Mouse (Mus musculus) frontal cortex, postnatal 14 days (tissue): ENCODE data around the gene Wdr70.
"Not testable (repeated sequence)": the region's sequence is repeated elsewhere in the genome, so short reads cannot be mapped to it uniquely, and the experiment has no call there.

Source experiments
- DNase-seq, 2 experiments: peaks; one replicate each; pipeline ENCODE4 v3.0.0; 2022; ENCODE audit warnings: low spot score in 2 of 2

Wdr70 gene

DNA sequence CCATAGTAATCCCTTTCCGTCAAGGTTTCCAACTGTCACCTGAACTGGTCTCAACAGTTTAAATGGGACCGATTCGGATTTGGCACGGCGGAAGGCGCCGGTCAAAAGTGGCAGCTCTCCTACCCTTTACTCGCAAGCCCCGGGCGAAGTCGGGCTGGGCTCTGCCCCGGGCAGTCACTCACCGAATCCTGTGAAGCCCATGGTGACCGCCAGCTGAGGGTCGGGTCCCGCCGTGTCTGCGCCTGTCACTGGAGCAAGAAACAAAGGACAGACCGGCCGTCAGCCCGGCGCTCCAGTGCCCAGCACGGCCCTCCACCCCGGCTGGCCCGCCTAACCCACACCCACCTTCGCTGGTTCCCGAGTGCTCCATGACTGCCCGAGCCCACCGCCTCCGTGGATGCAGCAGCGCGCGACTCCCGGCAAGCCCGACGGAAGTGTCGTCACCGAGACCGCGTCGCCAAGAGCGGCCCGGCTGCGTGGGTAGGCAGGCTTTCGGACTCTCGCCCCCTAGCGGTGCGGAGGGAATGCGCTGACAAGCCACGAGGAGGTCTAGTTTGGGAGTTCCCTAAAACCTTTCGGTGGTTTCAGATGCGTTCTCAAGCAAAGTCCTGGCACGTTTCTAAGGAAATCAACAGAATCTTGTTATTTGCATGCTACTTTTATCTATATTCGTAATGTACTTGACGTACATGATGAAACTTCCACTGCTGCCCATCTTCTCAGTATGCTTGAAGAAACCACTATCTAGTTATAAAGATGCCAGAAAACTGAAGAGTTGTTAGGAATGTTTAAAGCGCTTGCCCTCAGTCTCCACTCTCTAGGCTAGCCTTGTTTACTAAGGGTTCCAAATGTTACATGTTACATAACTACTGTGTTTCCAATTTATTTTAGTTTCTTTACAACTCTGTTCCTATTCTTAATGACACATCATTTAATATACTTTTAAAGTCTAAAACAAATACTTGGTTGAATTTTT is at the start of gene Wdr70:
Gene Wdr70 (minus strand): TSS at position 436 of the 976 bp plus-strand sequence.
- peak; percentile 90 to 96 for DNase-seq

DNA sequence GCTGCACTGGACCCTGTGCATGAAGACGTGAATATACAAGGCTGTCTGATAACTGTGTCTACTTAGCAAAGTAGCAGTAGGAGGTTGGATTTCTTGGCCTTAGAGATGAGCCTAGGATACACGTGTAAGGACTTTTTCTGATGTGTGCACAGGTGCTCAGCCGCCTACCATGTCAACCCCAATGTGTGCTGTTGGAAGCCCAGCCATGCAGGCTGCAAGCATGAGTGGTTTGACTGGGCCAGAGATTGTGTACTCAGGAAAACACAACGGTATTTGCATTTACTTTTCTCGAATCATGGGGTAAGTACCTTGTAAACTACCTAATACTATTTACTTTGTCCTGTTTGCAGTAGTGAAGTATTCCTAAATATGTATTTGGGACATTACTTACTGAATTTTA is 36.6 kb upstream of the Wdr70 start:
- no peak for DNase-seq

DNA sequence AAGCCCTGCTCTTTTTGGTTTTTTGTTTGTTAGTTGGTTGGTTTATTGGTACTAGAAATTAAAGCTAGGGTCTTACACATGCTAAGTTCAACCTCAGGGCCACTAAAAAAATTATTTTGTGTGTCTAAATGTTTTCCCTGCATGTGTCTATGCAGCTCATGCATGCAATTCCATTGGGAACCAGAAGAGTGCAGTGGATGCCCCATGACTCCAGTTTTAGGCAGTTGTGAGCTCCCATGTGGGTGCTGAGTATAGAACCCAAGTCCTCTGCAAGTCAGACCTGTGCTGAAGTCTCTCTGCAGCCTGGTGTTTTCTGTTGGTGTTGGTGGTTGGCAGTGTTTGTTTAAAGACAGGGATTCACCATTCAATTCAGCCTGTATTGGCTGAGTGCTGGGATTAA is 32.8 kb upstream of the Wdr70 start:
- no peak for DNase-seq

DNA sequence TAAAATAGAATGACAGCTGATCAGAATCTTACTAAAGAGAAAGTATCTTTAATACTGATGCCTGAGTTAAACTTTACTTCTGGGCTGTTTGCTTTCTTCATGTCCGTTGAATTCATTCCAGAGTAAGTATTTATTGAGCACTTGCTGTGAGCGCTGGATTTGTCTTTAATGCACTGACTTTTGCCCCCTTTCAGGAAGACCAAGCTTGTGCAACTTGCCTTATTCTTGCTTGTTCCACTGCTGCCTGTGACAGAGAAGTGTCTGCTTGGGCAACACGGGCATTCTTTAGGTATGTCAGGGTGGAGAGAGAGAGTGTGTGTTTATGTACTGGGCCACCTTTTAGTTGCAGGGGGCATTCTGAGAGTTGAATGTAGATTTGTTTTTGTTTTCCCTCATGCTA is 32.3 kb upstream of the Wdr70 start:
- DNase-seq: no peak

DNA sequence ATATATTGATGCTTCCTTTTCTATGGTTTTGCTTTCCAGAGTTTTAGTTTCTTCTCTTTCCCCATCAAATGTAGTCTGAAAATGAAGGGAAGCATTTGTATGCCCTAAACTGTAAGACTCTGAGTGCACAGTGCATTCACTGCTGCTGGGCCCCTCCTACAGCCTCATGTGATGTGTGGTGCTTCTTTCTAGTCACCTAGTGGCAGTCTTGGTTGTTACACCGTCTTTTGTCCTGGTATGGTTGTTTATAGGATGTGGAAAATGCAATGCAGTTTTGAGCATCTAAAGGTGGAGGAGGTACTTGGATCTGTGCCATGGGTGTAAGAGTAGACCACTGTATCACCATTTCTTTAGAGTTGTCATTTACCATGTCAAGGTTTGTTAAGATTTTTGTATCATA is 30.3 kb upstream of the Wdr70 start:
- DNase-seq: no peak

DNA sequence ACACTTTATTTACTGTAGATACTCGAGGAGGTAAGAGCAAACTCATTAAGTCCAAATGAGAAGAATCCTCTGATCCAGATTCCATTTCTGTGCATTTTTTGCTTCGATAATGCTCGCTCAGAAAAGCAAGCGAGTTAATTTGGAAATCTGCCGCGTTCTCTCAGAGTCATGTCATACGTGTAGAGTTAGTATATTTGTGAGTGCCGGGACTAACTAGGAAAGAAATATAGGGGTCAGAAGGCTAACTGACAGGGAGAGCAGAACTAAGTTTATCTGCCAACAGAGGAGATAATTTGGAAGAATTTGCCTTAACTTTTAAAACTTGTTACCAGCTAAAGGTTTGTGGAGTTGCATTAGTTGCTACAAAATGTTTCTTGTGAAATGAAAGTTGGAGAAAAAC is 10.8 kb upstream of the Wdr70 start:
- DNase-seq: no peak

DNA sequence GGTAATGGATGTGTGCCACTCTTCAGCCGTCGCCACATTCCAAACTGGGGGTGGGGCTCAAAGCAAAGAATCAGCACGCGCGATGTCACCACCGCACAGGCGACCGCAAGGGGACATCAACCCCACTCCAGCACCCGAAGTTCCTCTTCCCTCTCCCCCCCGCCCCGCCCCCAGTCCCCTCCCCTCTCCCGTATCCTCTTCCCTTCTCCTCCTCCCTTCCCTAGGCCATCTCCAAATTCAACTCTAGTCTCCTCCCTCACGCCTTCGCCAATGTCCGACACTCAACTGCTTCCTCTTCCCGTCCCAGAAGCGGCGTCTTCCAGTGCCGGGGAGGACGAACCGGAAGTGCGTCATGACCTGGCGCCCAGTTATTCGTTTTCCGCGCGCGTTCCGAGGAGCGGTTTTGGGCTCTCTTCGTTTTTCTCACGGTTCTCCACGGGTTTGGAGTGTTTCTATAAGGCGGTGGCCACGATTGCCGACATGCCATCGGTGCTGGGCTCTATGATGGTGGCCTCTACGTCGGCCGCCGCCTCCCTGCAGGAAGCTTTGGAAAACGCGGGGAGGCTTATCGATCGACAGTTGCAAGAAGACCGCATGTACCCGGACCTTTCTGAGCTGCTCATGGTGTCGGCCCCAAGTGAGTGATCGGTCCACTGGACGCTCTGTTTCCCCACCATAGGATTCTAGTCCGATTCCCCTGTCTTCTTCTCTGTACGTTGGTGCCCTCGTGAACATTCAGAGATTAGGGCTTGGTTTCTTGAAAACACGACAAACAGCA is 10.1 kb upstream of the Wdr70 start, which contains the start of gene Nup155:
Gene Nup155 (plus strand): TSS at position 308 of the 778 bp plus-strand sequence.
- DNase-seq: peak; percentile 85 to 88

DNA sequence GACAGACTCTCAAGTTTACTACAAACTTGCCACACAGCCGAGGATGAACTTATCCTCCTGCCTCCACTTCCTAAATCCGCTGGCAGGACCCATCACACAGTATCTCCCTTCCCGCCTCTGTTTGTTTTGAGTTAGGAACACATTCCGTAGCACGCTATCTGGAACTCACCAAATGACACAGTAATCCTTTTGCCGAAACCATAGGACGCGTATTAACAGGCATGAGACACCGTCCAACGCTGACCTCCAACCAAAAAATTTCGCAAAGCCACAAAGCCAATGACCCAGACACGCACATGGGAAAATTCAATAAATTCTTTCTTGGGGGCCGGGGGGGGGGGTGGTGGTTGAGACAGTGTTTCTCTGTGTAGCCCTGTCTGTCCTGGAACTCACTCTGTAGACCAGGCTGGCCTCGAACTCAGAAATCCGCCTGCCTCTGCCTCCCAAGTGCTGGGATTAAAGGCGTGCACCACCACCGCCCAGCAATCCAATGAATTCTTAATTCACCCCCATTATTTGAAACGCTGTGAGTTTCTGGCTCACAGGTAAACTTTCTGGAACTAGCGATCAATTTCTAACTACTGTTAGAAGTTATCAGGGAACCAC is 9.5 kb upstream of the Wdr70 start:
- DNase-seq: no peak

DNA sequence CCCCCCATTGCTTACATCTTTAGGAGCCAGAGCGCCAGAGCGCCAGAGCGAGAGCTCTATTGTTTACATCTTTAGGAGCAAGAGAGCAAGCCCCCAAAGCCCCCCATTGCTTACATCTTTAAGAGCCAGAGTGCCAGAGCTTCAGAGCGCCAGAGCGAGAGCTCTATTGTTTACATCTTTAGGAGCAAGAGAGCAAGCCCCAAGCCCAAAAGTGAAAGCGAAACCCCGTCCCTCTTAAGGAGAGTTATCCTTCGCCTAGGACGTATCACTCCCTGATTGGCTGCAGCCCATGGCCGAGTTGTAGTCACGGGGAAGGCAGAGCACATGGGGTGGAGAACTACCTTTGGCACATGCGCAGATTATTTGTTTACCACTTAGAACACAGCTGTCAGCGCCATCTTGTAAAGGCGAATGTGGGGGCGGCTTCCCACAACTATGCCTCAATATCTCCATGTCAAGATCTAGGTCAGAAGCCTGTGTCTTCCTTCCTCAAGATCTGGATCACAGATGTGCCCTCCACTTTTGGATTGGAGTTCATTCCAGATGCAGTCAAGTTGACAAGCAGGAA is 3.0 kb upstream of the Wdr70 start:
- not testable (repeated sequence) for DNase-seq

DNA sequence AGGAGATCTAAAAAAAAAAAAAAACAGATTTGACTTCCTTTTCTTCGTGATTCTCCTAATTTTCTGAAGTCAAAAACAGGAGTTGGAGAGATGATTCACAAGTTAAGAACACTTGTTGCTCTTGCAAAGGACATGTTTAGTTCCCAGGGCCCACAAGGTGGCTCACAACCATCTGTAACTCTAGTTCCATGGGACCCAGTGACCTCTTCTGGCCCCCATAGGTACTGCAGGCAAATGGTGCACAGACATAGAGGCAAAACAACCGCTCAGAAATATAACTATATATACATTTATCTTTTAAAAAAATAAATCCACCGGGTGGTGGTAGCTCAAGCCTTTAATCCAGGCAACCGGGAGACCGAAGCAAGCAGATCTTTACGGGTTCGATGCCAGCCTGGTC is 1.2 kb downstream of the Wdr70 start:
- DNase-seq: peak; percentile 24 to 25

DNA sequence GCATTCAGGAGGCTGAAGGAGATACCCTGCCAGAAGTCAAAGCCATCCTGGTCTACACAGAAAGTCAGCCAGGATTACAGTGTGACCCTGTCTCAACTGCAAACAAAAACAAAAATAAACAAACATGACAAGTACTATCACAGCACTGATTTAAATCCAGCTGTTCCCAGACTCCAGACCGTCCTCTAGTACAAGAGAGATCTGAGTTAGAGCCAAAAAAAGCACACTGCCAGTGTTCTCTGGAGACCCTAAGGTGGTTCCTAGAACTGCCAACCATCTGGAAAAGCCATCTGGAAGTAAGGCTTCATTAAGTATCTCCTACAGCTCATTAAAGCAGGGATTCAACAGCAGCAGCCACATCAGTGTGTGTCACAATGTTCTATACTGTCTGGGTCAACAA is 6.3 kb downstream of the Wdr70 start:
- not testable (repeated sequence) for DNase-seq

DNA sequence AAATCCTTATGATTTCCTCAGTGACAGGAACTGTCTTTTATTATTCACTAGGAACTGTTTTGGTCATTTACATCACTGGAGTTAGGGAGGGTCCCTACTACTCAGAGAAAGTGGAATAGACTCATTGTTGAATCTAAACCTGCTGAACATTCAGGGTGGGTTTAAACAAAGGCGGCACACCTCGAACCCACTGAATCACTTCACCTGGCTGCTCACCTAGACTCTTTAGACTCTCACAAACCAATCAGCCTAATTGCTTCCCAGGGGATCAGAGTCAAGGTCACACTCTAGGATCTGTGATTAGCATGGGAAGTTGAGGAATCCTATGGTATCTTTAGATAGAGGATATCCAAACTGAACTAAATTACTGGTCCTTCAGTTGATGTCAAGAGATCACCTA is 8.3 kb downstream of the Wdr70 start:
- DNase-seq: no peak

DNA sequence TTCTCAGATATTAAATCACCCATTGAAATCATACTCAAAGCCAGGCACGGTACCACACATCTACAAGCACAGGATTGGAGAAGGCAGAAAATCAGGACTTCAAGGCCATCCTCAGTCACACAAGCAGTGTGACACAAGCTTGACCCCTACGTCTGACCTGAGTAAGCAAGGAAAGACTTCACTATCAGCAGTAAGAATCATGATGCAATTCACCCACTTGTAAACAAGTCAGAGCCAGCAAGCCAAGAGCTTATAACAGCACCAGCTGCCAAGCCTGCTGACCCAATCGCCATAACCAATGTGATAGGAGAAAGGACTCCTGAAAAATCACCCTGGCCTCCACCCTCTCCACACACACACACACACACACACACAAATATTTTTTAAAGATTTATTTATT is 10.3 kb downstream of the Wdr70 start:
- DNase-seq: no peak

DNA sequence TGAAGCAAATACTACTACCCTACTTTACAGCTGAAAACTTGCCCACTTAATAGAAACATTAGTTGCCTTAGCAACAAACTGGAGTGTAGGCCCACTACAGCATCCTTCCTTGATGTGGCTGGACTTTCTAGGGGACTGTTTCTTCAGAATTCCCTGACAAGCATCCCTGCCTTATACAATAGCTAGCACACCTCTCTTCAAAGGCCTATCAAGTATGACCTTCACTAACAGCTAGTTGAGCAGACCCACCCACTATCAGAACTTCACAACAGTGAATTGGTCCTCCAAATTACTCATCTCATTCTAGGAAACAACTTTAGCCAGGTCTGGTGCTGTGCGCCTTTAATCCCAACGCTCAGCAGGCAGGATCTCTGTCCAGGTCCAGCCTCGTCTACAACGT is 11.7 kb downstream of the Wdr70 start:
- no peak for DNase-seq

DNA sequence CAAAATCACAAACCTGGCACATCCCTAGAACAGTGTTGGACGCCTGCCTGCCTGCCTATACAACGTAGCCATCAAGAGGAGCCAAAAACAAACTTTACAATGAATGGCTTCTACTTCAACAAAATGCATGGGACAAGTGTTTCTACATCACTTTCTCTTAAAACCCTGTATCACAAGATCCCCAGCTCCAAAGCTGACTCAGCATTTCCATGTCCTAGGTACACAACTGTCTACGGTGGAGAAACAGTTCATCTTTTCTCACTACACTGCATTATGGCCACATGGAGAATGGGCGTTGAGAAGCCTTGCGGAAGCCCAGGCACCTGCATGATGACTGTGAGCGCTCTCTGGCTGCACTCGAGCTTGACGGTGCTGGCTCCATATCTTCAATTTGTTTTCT is 16.9 kb downstream of the Wdr70 start:
- no peak for DNase-seq

DNA sequence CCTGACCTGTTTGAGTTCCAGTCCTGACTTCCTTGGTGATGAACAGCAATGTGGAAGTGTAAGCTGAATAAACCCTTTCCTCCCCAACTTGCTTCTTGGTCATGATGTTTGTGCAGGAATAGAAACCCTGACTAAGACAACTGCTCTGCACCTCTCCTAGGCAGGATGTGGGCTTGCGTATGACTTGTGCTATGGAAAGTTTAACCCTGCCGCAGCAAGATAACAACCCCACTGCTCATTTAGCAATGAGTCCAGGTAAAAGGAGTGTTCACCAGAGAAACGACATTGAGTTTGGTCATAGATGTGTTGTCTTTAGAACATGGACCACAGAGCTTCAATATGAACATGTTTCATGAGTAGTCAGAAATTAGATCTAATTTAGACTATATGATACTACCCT is 25.9 kb downstream of the Wdr70 start:
- not testable (repeated sequence) for DNase-seq

DNA sequence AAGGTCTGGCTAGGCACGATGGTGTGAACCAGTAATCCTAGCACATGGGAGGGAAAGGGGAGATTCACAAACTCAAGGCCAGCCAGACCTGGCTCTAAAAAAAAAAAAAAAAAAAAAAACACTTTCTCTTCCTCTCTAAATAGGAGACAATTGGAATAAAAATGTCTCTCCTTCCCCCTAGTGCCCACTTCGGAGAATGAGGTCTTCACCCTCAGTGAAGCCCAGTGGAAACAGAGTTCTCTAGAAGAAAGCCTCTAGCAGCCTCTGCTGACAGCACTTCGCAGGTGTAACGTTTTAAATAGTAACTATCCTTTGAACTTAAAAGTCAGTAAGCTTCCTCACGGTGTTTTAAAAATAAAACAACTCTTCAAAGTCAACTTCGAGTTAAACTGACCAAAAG is 33.8 kb downstream of the Wdr70 start:
- DNase-seq: no peak

DNA sequence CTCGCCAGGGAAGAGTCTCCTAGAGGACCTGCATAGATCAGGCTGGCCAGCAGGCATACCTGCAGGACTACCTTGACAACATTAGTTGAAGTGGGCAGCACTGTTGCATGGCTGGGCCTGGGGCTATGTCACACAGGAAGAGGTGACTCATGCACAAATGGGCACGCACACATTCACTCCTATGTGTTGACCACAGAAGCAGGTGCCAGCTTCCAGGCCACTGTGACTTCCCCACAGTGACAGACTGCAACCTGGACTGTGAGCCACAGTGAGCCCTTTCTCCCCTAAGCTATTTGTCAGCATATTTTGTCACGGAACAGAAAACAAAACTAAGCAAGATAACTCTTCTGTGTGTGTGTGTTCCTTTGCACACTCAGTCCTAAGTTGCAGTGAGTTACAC is 47.8 kb downstream of the Wdr70 start:
- DNase-seq: no peak

DNA sequence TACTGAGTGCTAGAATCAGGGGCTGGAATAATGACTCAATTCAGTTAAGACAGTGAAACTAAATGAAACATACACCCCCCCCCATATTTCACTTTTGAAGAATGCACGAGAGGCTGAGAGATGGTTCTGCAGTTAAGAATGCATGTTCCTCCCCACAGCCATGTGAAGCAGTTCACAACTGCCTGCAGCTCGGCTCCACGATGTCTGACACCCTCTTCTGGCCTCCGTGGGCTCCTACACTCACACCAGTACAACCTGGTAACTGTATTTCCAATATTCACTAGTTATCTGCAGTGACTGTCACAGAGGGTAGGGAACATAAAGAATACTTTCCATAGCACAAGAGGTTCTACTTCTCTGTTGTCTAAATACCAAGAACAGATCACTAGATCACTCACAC is 59.2 kb downstream of the Wdr70 start:
- no peak for DNase-seq

DNA sequence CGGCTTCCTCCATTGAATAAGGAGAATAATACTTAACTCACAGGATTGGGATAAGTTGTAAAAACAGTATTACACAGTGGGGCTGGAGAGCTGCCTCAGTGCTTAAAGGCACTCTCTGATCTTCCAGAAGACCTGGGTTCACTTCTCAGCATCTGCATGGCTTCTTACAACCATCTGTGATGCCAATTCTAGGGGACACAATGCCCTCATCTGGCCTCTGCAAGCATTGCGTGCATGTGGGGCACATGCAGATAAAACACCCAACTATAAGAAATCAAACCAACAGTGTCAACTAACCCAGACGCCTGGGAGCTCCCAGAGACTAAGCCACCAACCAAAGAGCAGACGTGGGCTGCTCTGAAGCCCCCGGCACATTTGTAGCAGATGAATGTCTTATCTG is 60.6 kb downstream of the Wdr70 start:
- DNase-seq: no peak

DNA sequence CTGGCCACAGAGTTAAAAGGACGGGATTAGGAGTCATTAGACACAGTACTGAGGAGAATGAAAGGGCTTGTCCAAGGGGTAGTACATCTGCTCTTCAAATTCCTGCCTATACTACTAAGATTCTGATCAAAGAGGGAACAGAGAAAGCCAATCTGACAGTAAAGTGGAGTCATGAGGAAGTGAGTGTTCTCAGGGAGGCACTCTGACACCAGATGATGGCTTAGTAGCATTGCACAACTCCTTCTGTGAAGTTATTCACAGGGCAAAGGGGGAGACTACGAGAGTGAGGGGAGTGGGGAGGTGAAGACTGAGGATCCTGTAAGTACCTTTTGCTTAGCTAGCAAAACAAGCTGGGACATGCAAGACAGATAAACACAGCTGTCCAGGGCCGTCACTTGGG is 61.2 kb downstream of the Wdr70 start:
- no peak for DNase-seq

DNA sequence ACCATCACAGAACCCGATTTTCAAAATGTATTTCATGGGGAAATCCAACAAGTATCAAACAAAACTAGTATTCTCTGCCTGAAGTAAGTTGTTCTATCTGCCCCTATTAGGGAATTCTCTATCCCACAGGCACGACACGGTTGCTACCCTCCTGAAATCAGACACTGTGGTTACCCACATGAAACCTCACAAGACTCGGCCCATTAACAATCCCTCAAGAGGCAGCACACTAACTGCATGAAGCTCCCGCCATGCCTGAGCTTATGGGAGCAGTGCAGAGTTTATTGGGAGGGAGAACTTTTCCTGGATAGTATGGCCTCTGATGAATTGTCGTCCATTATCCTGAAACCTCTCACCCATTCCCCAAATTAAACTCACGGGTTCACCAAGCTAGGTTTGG is 67.8 kb downstream of the Wdr70 start:
- no peak for DNase-seq
